Mouse (Mus musculus): ENCODE measurements at regions not wholly inside any gene's neighbourhood (a gene's known extent, or its start where the extent isn't known, plus 50 kb on each side); places are given as distances from the start of the nearest gene placed in this dataset.

- TF ChIP-seq POLR2A (IDR thresholded peaks at IDR 0.05; ENCODE audit: borderline replicate concordance, insufficient read depth, low read length) = no peak
- TF ChIP-seq CTCF (IDR thresholded peaks at IDR 0.05; ENCODE audit: borderline replicate concordance, insufficient read depth, low read depth, low read length) = no peak
These were observed 118.1 kb upstream of the Zfp507 start for GRCm38 (mm10) chr7:35920884-35921283.
